Mouse (Mus musculus) bone marrow macrophage, adult 2 months (primary cell): ENCODE results near the gene Fzd2.

Experiments used
- CTCF ChIP-seq: IDR thresholded peaks from 2 replicates; pipeline ENCODE4 v1.5.1; 2012; ENCODE audit warnings: low read depth, mild to moderate bottlenecking, low read length, moderate library complexity
- POLR2A ChIP-seq: IDR thresholded peaks from 2 replicates; pipeline ENCODE4 v1.6.1; 2012; ENCODE audit warnings: mild to moderate bottlenecking, low read depth, low read length, borderline replicate concordance

DNA sequence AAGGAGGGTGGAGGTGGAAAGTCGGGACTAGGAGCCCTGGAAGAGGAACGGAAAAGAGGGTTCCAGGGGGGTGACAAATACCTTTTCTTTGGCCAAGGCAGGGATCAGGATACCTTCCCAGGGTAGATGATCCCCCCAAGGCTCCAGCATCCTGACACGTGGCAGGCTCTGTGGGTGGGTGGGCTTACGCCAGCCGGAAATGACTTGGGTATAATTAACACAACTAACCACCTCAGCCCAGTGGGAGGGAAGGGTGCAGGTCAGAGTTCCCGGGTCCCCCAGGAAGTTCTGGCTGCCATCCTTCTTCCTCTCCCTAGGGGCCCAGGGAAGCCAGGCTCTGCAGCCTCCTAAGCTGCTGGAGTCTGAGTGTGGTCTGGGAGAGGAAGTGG, 7.1 kb downstream of the Fzd2 start:
- TF ChIP-seq CTCF (no peak), POLR2A (no peak)
